Mouse (Mus musculus) ES-Bruce4 (cell line): ENCODE data around the gene Ttll5.

Experiments
- EP300 ChIP-seq: IDR thresholded peaks from 2 replicates; pipeline ENCODE4 v1.6.1; 2011; ENCODE audit warnings: low read depth, low read length; ENCODE audit not compliant: insufficient read depth
- POLR2A ChIP-seq: IDR thresholded peaks from one replicate; pipeline ENCODE4 v1.8.1; 2011; ENCODE audit warnings: low read length; ENCODE audit not compliant: insufficient read depth

- TF ChIP-seq EP300 = no peak
- TF ChIP-seq POLR2A = no peak
Observed at GRCm38 (mm10) chr12:85784916-85785815, 39.3 kb upstream of the Ttll5 start.
